Mouse (Mus musculus) erythroblast, embryonic 14.5 days (primary cell): ENCODE results near the gene 1700024P04Rik.

Source experiments
- GATA1 ChIP-seq: IDR thresholded peaks from 2 replicates; pipeline ENCODE4 v1.6.1; 2012; ENCODE audit warnings: low read length, inconsistent platforms, mixed read lengths
- TAL1 ChIP-seq: IDR thresholded peaks from 3 replicates; pipeline ENCODE4 v1.6.1; 2012; ENCODE audit warnings: low read length, inconsistent platforms, mixed read lengths

- TF ChIP-seq GATA1, result no peak
- no peak for TF ChIP-seq TAL1
These were observed 46.3 kb upstream of the 1700024P04Rik start for GRCm38 (mm10) chr13:99030579-99031200.
